Mouse (Mus musculus): ENCODE data around the gene Dchs2.

DNA sequence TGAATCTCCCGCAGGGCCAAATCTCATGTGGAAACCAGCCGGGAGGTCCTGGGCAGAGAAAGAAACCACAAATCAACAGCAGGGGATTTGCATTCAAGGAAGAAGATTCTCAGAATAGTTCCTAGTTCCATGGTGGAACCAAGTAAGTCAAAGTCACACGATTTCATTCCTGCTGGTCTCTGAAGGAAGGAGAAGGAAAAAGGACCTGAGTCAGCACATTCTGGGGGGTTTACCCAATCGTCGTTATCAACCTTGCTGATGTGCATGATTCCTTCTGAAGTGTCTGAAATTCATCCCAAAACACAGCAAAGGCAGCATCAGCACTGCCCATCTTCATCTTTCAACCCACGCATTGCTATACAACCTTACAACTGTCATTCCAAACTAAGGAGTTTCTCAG is 249.1 kb downstream of the Dchs2 start:
- TF ChIP-seq CTCF (IDR thresholded peaks at IDR 0.05; ENCODE audit: control insufficient read depth, insufficient read depth, low read length), result no peak
- no peak for TF ChIP-seq POLR2A (IDR thresholded peaks at IDR 0.05; ENCODE audit: borderline replicate concordance, control insufficient read depth, low read depth, low read length)
